Mouse (Mus musculus) naive thymus-derived CD4-positive, alpha-beta T cell, adult 5 months (primary cell): ENCODE results near the gene Tex14. TPM values are rescaled to one million over a fixed set of nuclear protein-coding genes. Genes with fewer than 3 reads are reported as not detected.

Experiments used
- polyA plus RNA-seq: library from polyadenylated mRNA; unstranded; fragments of 100-300 nt; shearing (Covaris generic); gene quantifications from one replicate; pipeline ENCODE4 v1.2.1, GENCODE M21; 2017

Gene Tex14
- 0.22 TPM for polyA plus RNA-seq

GRCm38 (mm10) chr11:87404876-87405275 is at the start of gene Tex14, which contains the start of gene Rad51c:
Tex14 (plus strand) TSS chr11:87405065.
Rad51c (minus strand) TSS chr11:87404954.

GRCm38 (mm10) chr11:87358331-87359261 is 46.3 kb upstream of the Tex14 start, which contains the start of gene Ppm1e:
Ppm1e (minus strand) TSS chr11:87359023.

DNA sequence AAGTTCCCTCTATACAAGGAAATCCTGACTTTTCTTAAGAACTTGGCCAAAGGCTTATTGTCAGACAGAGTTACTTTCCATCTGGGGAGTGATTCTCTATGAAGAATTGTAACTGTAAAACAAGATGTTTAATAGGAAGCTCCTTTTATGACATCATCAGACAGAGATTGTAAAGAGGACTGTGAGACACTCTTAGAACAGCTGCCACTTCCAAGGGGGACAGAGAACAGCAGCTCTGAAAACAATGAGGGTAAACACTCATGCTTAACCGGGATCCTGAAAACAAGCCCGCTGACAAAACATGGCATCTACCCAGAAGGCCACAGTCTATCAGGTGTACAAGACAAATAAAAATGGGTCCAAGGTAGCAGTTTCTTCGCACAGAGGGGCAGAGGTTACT is 161.6 kb downstream of the Tex14 start, which contains the start of gene Gm11492:
Gm11492 (plus strand) TSS at position 153 of the 400 bp plus-strand sequence.

GRCm38 (mm10) chr11:87568255-87568953 is 163.5 kb downstream of the Tex14 start, which contains the start of gene Sept4:
Sept4 (plus strand) TSS chr11:87568903.

DNA sequence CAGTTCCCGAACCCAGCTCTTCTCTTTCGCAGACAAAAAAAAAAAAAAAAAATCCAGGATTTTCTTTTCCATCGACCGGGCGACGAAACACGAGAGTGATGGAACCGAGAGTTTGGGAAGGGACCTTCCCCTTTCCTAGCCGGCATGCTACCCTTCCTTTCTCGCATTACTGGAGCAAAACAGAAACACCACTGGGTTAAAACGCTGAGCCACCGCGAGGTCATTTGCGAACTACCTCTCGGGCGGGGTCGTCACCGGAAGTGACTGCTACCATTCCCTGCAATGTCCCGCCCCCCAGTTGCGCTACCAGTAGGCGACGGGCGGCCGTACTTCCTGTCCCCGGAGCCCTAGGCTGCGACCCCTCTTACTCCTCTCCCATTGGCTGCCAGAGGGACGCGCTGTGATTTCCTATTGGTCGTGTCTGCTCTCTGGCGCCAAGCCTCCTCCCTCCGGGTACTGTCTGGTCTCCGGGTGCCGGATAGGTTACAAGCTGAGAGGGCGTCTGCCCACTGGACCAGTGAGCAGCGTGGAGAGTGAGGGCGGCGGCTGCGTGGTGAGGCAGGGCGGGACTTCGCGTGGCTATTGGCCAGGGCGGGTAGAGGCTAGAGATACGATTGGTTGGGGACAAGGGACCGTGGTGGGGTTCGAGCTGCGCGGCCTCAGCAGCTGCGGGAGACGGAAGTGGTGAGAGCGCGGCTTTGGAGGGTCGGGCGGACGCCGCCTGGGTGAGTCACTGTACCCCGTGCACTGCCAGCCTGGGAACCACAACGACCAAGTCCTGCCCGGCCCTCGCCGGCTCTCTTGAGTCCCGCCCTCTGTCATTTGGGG is 186.9 kb downstream of the Tex14 start, which contains the start of gene Mtmr4:
Mtmr4 (plus strand) TSS at position 637 of the 828 bp plus-strand sequence.

Other genes with a start within 250 kb of the Tex14 start
- gene Ppm1e, start 46.0 kb upstream of the Tex14 start, polyA plus RNA-seq: not detected
- 0.78 TPM for gene Rad51c, start 111 bp upstream of the Tex14 start, polyA plus RNA-seq
- not detected for gene Gm11492, start 161.6 kb downstream of the Tex14 start, polyA plus RNA-seq
- 1.8 TPM for gene Sept4, start 163.8 kb downstream of the Tex14 start, polyA plus RNA-seq
- 25.7 TPM for gene Mtmr4, start 187.1 kb downstream of the Tex14 start, polyA plus RNA-seq
- gene Hsf5, start 212.1 kb downstream of the Tex14 start, polyA plus RNA-seq: not detected